Mouse (Mus musculus) embryonic facial prominence, embryonic 10.5 days (tissue): Measurements from ENCODE around the gene Fezf1. TPM values are rescaled to one million over a fixed set of nuclear protein-coding genes. Genes with fewer than 3 reads are reported as not detected.

Experiments used
- DNase-seq: peaks from one replicate; pipeline ENCODE4 v3.0.0-alpha.2; 2017; ENCODE audit warnings: low spot score
- H3K27ac ChIP-seq: fragments of 300-500 bp; sonication (generic); replicated peaks from 2 replicates; pipeline ENCODE4 v1.5.1; 2016; ENCODE audit warnings: mild to moderate bottlenecking
- H3K27me3 ChIP-seq: fragments of 300-500 bp; sonication (generic); replicated peaks from 2 replicates; pipeline ENCODE4 v1.6.1; 2016; ENCODE audit warnings: low read depth, mild to moderate bottlenecking; ENCODE audit not compliant: poor library complexity, severe bottlenecking
- H3K36me3 ChIP-seq: fragments of 300-500 bp; sonication (generic); replicated peaks from 2 replicates; pipeline ENCODE4 v1.6.1; 2016; ENCODE audit warnings: mild to moderate bottlenecking, moderate library complexity
- H3K4me1 ChIP-seq: fragments of 300-500 bp; sonication (generic); 2 replicates; pipeline ENCODE4 v1.6.1; 2016
- H3K4me3 ChIP-seq: fragments of 300-500 bp; sonication (generic); 2 replicates; pipeline ENCODE4 v1.5.1; 2016; ENCODE audit warnings: mild to moderate bottlenecking, moderate library complexity
- H3K9me3 ChIP-seq: fragments of 300-500 bp; sonication (generic); 2 replicates; pipeline ENCODE4 v1.6.1; 2016; ENCODE audit warnings: mild to moderate bottlenecking
- WGBS: fragments of 180-500 bp; shearing (Covaris S2); methylation state at CpG from one replicate; pipeline ENCODE4 v1.1.7; 2016; 5-methylcytosine and 5-hydroxymethylcytosine counted together
- polyA plus RNA-seq: library from polyadenylated mRNA; unstranded; fragments of >200 nt; fragmentation: Nextera tagmentation; extraction: Ambion mirVana; gene quantifications from 2 replicates; pipeline ENCODE4 v1.2.1, GENCODE M21; 2016

Fezf1 gene
- polyA plus RNA-seq, 1 experiment from 2014 or later, result 7.2 TPM

DNA sequence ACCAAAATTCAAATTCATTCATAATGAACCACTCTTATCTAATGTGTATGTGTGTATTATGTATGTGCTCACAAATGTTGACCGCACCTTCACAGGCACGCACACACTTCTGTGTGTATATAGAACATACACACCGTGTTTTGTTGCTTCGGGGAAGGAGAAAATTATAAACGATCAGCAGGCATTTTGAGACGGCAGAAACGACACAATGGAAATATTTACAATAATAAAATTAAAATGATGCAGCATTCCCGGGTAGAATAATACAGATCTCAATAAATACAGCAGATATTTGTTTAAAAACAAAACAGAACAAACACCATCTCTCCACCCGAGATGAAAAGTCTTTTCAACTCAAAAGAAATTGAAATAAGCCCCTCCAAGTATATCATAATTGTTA lies 3.0 kb downstream of the Fezf1 start:
- H3K36me3 ChIP-seq, result no peaks in the 10 kb centered on the region
- H3K9me3 ChIP-seq, result no peaks in the 10 kb centered on the region
- DNase-seq, result no peak
- 13% methylated on average over 9 of the region's 9 CpGs for WGBS
- peak overlapping the region; percentile 63 for H3K4me3 ChIP-seq
- peaks cover 96% of the 10 kb centered on the region for H3K27me3 ChIP-seq
- peaks cover 28% of the 10 kb centered on the region for H3K4me1 ChIP-seq
- no peak overlapping the region for H3K27ac ChIP-seq

GRCm38 (mm10) chr6:23243821-23244760 lies 4.1 kb downstream of the Fezf1 start:
- Histone ChIP-seq H3K4me1 (peaks cover 19% of the 10 kb centered on the region), H3K36me3 (no peaks in the 10 kb centered on the region), H3K27me3 (peaks cover 86% of the 10 kb centered on the region), H3K9me3 (no peaks in the 10 kb centered on the region), H3K4me3 (peak overlapping the region; percentile 6; the same call in 1 of the 2 replicates), H3K27ac (no peak overlapping the region)
- WGBS, result 2% methylated on average over 15 of the region's 15 CpGs
- peak; percentile 28 for DNase-seq

DNA sequence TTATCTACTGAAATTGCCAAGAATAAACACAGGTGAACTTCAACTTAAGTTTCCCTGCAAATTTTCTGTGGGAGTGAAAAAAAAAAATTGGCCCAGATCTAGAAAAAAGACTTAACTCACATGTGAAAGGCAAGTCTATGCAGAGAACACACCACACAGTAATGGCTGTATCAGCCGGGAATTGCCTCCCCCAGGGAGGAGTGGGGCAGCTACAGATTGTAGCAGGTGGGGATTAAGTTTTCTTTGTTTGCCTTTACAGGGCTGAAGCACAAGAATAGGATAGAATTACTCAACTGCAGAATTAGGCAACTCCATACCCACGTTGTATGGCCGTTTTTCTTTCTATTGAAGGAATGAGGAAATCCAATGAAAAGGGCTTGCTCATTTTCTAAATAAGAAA lies 36.7 kb downstream of the Fezf1 start:
- no peaks in the 10 kb centered on the region for H3K9me3 ChIP-seq
- no peak for DNase-seq
- H3K27me3 ChIP-seq, result no peaks in the 10 kb centered on the region
- H3K4me3 ChIP-seq, result no peak overlapping the region
- H3K4me1 ChIP-seq, result no peaks in the 10 kb centered on the region
- no peaks in the 10 kb centered on the region for H3K36me3 ChIP-seq
- 46% methylated on average over 3 of the region's 3 CpGs for WGBS
- H3K27ac ChIP-seq, result no peak overlapping the region

DNA sequence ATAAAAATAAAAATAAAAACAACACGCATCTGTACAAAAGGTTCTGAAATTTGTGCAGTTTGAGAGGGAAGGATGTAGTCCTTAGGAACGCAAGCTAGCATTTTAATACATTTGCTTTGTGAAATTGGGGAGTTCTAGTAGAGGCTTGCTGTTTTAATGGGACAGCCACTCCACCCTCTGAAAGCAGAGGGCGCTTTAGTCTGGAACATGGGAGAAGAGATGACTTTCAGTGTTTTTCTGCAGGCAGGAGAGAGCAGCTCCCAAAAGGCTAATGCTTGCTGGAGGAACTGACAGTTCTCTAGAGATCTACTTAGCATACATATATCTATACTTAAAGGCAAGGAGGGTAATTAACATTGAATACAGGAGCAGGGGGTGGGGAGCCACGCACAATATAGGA lies 40.4 kb downstream of the Fezf1 start:
- 58% methylated on average over 4 of the region's 4 CpGs for WGBS
- no peak for DNase-seq

DNA sequence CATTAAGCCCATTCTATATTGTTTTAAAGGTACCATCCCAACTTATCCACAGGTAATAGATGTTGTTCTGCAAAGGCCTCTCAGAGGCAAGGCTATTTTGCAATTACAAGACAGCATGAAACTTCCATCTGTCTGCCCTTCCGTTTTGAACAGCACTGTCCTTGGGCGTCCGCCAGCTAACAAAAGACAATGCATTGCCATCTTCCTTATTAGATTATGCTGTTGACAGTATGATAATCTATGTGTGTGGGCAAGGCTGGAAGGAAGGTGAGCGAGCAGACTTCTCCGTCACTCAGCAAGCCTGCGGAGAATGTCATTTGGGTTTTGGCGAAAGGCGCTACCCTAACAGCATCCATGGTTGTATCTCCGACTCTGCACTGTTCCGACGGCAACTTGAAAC lies 45.5 kb downstream of the Fezf1 start:
- 91% methylated on average over 11 of the region's 11 CpGs for WGBS
- no peaks in the 10 kb centered on the region for H3K9me3 ChIP-seq
- H3K4me1 ChIP-seq, result no peaks in the 10 kb centered on the region
- no peak overlapping the region for H3K27ac ChIP-seq
- no peak overlapping the region for H3K4me3 ChIP-seq
- no peaks in the 10 kb centered on the region for H3K36me3 ChIP-seq
- H3K27me3 ChIP-seq, result no peaks in the 10 kb centered on the region
- no peak for DNase-seq

More for the DNA sequence above, 40.4 kb downstream of the Fezf1 start:
- Histone ChIP-seq H3K36me3 (no peaks in the 10 kb centered on the region), H3K4me3 (no peak overlapping the region), H3K4me1 (no peaks in the 10 kb centered on the region), H3K27me3 (no peaks in the 10 kb centered on the region), H3K27ac (no peak overlapping the region), H3K9me3 (no peaks in the 10 kb centered on the region)

Other genes starting within 250 kb of the Fezf1 start
- gene Aass, start 115.4 kb downstream of the Fezf1 start, polyA plus RNA-seq, result 3.1 and 3.4 TPM in 2 replicates